Mouse (Mus musculus) gastrocnemius, adult 8-10 months (tissue): Measurements from ENCODE around the gene Gdpd5. TPM values are rescaled to one million over a fixed set of nuclear protein-coding genes. Genes with fewer than 3 reads are reported as not detected.

Experiments used
- DNase-seq, 2 experiments: peaks; one replicate each; pipeline ENCODE4 v3.0.0; 2022; ENCODE audit warnings: low spot score in 2 of 2
- total RNA-seq, 4 experiments: library from RNA; stranded (reverse); gene quantifications; 2 replicates each; pipeline ENCODE4 v1.2.4; 2022

Gene Gdpd5
- total RNA-seq, result 1 to 10 TPM; 5.0 to 5.9 (median 5.1) TPM

DNA sequence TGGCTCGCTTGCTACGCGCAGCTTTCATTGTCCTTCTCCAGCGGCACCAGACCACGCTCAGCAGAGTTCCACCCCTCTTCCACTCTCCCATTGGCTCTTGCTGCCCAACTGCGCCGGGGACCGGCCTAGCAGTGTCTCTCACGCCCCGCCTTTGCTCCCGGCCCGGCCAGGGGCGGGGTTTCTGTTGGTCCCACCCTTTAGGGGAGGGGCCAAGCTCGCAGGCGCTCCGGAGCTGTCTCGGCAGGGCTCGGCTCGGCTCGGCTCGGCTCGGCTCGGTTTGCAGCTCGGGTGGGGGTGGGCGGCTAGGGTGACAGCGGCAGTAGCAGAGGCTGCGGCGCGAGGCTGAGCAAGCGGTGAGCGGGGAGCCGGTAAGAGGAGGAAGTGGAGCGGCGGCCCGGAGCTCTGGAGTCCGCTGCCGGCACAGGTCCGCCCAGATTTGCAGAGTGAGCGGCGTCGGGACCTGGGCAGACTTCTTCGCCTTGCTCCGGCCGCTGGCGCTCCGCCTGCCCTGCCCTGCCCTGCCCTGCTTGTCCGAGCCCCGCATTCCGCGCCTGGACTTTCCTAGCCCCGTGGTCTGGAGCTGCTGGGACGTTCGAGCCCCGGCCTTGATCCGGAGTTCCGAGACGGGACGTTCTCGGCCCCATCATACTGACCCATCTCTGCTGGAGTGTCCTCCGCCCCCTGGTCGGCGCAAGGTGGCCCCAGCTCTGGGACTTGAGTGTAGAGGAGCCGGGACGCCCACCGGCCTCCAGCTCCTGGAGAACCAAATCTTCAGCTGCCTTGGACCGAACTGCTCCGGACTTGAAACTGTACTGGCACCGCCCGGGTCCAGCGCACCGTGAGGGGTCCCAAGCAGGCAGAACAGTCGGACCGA, at the start of gene Gdpd5:
Gene Gdpd5, plus strand, starts transcription at position 201 of the 874 bp plus-strand sequence.
- DNase-seq, result peak; percentile 98 to 99

DNA sequence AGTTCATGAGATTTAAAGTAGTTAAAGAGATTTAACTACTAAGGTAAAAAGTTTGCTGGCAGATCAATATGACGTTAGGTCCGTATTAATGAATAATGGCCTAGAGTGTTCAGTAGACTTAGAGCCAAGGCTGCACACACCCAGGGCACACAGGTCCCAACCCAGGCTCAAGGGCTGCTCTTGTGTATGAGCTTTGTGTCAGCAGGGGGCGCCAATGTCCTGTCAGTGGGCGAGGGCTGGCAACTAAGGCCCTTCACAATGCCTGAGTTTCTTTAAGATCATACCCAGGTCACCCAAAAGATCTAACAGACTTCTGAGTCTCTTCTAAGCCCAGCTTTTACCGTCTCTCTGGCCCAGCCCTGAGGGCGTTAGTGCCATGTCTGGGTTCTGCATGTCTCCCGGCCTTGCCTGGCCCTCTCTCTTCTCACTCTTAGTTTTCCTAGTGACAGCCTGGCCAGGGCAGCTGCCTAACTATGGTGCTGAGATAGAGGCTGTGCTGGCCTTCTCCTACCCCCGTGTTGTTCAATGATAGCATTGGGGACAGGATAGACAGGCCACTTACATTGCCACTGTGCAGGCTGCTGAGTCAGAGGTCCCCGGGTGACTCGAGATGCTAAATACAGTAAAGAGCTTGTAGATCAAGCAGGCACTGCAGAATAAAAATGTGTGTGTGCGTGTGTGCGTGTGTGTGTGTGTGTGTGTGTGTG, 48.3 kb upstream of the Gdpd5 start:
- peak; percentile 77 to 78 for DNase-seq

DNA sequence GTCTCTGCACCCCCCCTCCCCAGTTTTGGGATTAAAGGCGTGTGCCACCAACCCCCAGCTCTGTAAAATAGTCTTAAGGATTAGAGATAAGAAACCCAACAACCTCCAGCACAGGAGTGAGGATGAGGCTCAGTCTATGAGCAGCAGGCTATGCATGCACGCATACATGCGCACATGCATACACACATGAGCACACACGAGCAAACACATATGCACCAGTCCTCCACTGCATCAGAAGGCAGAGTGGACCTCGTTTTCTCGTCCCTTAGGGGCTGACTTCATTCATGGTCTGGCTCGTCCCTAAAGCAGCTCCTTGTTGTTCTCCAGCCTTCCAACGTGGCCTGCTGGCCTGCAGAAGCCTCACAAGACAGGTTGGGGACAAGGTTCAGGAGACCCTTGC, 40.5 kb upstream of the Gdpd5 start:
- no peak for DNase-seq

DNA sequence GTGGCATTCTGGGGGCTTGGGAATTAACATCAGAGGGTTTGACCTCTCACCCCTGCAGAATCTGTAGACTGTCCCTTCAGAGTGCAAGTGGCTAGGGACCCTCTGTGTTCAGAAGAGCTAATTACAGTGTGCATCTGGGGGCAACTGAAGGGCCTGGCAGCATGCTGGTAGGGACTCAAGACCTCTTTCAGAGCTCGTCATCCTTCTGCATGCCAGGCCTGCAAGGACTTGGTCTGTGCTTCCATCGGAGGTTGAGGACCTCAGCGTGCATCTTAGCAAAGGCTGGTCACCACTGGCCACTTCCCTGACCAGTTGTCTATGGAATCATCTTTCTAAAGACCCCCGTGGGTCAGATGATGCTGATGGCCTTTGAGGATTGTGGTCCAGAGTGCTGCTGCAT, 37.6 kb upstream of the Gdpd5 start:
- no peak for DNase-seq

DNA sequence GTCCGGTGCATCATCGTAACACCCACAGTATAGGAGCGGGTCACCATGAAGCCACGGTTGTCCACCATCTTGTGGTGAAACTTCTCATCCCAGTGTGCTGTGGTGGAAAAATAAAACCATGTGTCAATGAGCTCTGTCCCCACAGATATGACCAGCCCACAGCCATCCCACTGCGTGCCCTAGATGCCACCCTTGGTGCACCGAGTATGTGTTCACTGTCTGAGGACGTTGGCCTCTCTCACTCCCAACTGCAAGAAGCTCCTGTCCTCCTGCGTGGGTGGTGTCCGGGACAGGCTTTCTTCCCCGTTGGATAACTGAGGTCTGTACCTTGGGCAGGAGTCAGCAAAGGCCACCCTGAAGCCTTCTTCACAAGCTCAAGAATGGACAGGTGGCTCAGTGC, 33.9 kb upstream of the Gdpd5 start:
- no peak for DNase-seq

DNA sequence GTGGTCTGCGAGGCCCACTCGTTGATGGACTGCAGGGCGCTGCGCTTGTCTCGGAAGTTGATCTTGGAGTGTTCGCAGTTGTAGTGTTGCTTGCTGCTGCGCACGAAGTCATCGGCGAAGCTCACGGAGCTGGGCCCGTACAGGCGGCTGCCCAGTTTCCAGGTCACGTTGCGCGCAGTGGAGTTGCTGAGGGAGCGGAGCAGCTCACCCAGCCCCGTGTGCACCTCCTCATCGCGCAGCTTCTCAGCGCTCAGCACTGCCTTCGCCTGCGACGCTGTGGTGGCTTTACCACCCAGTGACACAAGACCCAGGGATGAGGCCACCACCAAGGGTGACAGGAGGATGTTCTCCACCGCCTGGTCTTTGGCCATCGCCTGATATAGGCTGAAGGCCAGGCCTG, 32.3 kb upstream of the Gdpd5 start:
- no peak for DNase-seq

DNA sequence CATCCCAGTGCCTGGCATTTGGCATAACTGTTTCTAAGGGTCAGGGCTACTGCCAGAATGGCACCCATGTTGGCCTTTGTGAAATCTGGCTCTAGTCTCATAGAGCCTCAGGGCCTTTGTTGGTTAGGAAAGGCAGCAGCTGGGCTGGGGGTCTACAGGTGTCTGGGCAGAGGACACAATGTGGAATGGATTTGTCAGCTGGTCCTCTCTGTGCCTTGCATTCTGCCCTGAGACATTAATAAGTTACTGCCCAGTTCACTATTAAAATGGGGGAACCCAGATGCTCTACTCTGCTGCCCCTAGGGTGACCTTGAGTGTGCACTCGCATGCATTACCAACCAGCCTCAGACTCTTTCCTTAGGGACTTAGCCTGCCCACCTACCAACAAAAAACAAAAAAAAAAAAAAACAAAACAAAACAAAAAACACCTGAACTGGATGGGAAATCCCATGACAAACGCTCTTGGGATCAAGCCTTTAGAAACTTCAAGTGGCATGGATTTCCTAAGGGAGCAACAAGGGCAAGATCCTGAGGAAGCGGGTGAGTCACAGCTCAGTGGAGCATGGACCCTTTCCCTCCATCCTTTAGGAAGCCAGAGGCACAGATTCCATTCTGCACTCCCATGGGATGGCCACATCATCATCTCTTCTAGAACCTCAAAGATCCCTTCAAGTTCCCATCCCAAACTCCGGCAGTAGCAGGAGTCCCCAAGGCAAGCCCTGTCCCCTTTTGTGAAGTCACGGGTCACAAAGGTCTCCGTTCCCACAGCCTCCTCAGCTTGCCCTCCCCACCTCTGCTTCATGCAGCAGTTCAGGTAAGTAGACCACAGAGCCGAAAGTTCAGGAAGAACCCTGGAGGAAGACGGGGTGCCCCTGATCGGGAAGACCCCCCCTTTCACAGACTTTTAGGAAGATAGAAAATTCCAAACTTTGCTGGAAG, 31.2 kb upstream of the Gdpd5 start:
- no peak for DNase-seq

DNA sequence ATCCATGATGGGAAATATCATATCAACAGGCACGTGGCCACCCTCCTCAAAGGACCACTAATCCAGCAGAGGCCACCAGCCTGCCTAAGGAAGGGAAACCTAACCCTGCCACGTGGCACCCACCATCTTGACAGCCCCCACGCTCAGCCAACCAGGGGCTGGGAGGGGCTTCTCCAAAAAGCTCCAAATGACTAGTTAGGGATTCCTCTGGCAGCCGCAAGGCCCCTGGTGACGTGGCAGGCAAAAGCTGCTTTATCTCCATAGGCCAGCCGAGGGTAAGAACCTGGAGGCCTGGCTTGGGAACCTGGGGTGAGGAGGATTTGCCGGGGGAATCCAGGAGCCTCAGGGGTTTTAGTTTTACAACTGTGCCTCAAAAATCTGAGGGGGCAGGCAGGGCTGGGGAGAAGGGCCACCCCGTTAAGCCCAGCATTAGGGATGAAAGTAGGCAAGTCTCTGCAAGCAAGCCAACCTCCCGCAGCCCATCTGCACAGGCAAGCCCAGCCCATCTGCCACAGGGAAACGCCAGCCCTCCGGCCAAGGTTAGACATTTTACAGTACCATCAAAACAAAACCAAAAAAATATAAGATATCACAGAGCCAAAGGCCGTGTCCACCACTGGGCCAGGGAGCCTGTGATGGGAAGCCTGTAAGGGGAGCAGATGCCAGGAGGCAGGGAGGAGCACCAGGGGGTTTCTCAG, 30.0 kb upstream of the Gdpd5 start:
- DNase-seq, result peak in 1 of 2 experiments; percentile 29

DNA sequence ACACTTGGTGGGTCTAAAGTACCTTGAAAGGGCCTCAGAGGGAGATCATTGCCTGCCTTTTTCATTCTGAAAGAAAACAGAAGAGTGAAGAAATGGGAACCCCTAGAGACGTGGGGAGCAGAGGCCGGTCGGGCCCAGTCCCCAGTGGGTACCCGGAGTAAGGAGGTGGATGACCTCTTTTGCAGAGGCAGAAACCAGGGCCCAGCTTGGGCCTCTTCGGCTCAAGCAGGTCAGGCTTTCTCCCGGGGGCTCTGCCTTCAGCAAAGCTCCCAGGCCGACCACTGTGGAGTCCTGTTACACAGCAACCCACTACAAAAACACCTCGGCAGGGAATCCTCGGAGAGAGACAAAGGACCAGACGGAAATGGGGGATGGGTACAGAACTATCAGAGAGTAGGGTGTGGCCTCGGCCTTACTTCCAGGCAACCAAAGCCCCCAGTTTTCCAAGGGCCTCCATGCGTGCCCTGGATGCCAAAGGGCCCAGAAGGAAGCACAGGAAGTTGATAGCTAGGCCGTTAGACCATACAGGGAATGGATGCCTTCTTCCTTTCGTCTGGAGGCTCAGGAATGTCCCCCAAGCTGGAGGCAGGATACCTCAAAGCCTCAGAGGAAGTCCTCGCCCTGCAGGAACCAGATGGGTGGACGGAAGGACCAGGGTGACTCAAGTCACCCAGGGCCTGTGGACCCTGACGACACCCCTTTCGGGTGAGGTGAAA, 29.3 kb upstream of the Gdpd5 start:
- DNase-seq, result no peak

DNA sequence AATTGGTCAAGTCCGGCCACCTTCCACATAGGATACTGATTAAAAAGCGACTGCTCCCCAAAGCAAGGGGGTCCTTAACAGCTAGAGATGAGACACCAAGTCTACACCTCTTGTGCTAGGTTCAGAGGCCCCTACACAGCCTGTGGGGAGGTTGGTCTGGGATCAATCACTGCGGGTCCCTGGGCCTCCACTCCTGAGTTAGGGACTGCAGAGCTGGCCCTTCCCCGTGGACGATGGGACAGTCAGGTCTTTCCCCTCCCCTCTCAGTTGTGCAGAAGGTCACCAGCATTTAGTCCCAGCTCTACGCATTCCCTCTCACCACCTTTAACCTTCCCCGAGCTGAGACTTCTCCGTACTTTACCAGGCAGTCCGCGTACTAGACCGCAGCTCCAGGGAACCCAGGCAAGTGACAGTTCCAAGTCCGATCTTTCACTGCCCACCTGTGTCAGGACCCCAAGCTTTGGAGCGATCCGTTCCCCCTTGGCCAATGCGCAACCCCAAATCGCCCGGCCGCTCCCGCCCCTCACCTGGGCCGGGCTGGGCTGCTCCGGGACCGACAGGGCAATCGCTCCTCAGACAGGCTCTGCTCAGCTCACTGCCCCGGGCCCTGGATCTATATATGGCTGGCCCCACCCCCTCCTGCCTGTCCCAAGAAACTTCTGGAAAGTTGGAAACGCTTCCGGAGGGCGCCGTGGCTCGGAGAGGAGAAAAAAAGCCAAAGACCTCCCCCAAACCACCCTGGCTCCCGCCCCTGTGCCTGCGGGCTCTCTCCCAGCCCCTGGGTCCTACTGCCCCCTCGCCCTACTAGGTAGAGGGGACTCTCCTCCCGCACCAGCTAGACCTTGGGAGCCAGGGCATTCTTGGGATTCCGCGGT, 28.5 kb upstream of the Gdpd5 start, which contains the start of gene Serpinh1:
Gene Serpinh1, minus strand, starts transcription at position 714 of the 875 bp plus-strand sequence.
- peak; percentile 78 to 83 for DNase-seq

DNA sequence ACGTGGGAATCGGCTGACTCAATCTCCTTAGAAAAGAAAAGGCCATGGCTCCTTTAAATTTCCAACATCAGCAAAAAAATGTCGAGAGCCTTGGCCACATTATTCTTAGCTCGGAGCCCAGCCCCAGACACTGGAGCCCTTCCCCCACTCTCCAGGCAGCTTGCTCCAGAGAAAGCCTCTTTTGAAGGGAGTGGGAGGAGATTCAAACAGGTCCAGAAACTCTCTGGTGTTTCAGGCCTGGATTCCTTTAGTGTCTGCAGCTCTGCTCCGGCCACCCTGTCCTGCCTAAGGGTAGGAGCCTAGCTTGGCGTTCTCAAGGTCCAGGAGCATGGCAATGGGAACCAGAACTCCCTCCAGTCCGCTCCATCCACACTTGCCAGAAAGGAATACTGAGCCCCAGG, 25.5 kb upstream of the Gdpd5 start:
- peak; percentile 54 to 69 for DNase-seq

DNA sequence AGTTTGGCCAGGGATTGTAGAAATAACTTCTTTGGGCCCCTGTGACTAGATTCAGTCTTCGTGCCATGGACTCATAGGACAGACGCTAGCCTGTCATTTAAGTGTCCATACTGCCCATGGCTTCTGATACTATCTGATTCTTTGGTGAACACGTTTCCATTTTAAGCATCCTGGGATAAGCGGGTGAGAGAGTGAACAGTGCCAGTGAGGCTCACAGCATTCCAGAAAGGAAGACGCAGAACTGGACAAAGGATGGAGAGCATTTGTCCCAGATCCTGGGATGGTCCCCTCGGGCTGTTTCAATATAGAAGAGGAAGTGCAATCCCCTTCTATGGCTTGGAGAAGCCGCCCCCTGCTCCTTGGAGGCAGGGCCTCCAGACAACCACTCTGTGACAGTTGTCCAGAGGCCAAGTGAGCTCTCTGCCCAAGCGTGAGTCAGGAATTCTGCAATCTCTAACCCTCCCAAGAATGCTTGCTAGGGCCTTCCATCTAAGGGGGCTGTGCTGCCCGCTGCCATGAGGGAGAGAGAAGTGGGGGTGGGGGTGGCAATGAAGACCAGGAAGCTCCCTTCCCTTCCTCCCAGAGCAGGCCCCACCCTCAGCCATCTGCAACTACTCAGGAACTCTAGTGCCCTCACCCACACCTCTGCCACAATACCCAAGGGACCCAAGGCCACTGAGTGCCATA, 24.8 kb upstream of the Gdpd5 start:
- DNase-seq, result peak in 1 of 2 experiments; percentile 45

DNA sequence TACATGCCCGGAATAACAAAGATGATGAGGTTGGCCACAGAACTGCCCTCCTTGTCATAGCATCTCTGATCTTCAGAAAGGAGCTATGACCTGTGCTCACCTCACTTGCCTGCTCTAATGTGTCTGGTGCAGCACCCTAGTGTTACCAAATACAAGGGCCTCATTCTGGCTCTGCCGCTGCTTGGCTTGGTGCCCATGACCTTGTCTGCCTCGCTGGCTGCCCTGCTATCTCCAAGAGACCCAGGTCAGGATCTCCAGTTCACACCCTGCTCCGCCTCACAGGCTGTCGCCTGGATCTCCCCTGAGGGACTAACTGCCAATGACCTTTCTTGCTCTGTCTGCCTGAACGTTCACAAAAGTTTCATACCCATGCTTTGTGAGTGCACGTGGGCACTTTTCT, 24.0 kb upstream of the Gdpd5 start:
- DNase-seq, result no peak

DNA sequence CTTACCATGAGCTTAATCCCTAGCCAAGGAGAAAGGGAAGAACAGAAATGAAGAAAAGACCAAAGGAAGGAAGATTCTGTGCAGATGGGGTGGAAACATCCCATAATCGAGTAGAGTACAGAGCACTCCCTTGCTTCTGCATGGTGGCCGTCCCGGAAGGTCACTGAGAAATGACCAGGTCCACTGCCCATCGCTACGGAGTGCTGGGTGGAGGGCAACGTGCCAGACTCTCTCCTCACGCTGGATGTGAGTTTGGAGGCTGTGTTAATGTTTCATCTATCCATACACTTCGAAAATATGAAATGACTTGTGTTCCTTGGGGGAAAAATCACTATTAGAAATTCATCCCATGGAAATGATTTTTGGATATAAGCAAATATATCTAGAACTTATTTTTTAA, 22.8 kb upstream of the Gdpd5 start:
- no peak for DNase-seq

DNA sequence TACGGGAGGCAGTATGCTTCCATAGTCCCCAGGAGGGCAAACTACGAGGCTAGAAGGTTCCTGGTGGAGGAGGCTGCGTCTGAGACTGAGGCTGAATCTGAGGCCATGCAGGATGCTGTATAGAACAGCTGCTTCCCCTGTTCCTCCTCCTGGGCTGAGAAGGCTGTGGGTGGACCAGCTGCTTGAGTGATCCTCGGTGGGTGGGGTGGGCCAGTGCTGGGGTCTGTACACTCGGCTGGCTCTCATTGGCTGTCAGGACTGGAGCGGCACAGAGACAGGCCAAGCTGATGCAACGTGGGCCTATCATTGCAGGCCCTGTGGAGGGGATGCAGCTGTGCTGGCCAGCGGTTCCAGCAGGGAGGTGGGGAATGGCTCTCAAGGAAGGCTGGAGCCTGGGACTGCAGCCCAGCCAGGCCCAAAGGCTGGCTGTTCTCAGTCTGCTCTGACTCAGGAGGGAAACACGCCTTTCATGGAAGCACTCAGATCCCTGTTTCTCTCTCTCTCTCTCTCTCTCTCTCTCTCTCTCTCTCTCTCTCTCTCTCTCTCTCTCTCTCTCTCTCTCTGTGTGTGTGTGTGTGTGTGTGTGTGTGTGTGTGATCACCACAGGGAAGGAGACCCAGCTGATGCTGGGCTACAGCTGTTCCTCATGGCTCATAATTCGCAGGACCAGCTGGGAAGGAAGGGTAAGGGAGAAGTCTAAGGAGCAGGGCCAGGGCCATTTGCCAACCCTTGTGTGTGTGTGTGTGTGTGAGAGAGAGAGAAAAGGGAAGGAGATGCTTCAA, 21.0 kb upstream of the Gdpd5 start:
- DNase-seq, result peak; percentile 70 to 86

DNA sequence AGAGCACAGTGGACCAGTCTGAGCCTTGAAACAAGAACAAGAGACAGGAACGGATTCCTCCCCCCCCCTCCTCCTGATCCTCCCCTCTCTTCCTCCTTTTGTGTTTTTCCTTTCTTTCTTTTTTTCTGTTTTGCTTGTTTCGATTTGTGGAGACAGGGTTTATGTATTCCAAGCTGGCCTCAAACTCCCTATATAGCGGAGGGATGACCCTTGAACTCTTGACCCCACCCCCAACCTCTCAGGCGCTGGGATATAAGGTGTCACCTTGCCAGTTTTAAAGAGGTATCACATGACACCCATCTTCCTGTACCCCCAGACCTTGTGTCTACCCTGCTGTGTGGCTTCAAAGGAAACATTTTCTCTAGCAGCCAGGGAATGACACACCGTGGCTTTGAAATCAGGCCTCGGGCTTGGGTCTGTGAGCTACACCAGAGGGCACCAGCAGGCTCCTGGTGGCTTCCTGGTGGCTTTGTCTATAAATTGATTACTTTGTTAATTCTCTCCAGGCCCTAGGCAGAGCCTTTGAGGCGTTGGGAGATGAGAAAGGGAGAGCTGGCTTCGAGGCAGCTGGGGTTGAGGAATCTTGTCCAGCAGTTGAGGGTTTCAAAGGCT, 20.3 kb upstream of the Gdpd5 start:
- DNase-seq, result no peak

DNA sequence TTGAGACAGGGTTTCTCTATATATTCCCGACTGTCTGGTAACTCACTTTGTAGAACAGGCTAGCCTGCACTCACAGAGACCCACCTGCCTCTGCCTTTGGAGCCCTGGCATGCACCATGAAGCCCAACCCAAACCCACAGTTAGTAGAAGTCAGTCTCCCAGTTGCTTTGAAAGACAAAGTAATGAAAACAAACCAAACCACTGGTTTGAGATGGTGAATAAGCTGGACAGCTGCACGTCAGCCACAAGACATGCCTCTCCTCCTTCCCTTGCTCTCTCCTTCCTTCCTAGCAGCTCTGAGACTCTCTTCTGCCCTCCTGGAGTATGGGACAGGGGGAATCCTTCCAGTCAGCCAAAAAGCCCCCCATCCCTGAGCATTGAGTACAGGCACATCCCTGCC, 19.1 kb upstream of the Gdpd5 start:
- DNase-seq, result no peak
